Mouse (Mus musculus) cerebellum, postnatal 14 days (tissue): ENCODE measurements at regions not wholly inside any gene's neighbourhood (a gene's known extent, or its start where the extent isn't known, plus 50 kb on each side); places are given as distances from the start of the nearest gene placed in this dataset.

ENCODE experiments used
- DNase-seq, 2 experiments: peaks; one replicate each; pipeline ENCODE4 v3.0.0; 2021; ENCODE audit warnings: mixed read lengths in 2 of 2

DNA sequence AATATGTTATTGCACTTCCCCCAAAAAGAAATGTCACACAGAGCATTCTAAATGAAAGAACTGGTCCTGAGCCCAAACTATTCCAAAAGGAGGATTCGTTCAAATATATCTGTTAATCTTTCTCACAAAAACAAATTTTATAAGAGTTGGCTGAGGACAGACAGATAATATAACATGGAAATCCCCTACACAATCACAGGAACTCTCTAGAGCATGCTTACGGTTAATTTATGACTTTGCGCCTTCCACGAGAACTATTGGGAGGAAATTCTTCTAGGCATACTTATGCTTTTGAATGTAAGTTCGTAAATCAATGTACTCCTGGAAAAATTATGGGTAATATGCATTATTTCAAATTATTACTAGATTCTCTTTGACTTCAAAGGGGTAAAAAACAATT, 144.1 kb upstream of the Gimd1 start:
- DNase-seq: no peak

DNA sequence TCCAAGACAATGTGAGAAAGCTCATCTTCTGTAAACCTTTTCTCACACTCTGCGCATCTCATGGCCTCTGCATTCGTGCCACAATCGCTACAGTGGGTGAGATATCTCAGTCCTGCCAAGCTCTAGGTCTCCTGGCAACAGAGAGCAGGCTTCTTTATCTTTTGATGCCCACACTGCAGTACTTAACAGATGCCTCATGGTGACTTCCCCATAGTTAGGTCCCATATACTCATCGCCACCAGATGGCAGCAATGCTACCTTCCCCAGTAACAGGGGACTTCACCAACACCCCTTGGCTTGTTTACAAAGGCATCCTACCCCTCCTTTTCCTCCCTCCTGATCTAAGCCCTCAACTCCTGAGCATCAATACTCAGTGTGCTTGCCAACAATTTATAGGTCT, 123.5 kb upstream of the Gimd1 start:
- peak; percentile 46 to 66 for DNase-seq

- no peak for DNase-seq
Measured at GRCm38 (mm10) chr3:132510240-132510639, 119.4 kb upstream of the Gimd1 start.

GRCm38 (mm10) chr3:132512526-132513102, 117.0 kb upstream of the Gimd1 start:
- DNase-seq: no peak

DNA sequence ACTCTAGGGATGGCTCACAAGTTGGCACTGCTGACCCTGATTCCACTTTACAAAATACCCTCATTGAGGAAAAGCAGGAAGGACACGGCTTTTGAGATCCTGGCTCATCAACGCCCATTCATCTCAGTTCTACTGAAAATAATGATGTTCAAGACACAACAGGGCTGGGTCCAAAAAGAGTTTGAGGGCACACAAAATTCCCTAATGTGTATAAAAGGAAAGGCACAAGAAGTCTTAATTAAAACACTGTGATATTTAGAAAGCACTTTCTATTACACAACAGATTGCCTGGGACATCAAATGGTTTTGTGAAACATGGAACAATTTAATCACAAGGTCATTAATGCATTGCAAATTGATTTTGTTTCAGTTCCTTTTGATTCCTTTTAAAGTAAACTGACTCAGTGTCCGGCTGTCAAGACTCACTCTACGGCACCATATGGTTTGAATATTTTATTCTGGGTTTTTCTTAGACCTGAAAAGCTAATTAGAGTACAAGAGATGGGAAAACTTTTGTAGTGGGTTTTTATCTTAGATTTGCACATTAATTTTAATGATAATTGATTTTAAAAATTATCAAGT, 96.2 kb upstream of the Gimd1 start:
- DNase-seq: no peak

GRCm38 (mm10) chr3:132539780-132540658, 89.6 kb upstream of the Gimd1 start:
- DNase-seq: no peak

- no peak for DNase-seq
Measured at GRCm38 (mm10) chr3:132551238-132551808, 78.3 kb upstream of the Gimd1 start.

DNA sequence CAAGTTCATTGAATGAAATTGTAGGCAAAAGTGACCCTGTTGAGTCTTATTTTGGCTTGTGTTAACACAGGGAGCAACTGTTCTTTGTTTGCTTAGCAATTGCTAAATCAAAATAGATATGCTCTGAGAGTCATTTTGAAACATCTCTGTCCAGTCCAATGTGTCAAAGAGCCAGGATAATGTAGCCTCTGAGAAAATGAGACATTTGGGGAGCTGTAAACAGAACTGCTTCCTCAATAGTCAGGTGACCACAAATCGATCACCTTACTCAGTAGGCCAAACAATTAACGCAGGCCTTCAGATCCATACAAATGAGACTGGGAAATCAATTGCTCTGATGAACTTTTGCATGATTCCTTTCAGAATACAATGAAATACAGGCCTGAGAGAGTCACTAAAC, 63.9 kb upstream of the Gimd1 start:
- no peak for DNase-seq

DNA sequence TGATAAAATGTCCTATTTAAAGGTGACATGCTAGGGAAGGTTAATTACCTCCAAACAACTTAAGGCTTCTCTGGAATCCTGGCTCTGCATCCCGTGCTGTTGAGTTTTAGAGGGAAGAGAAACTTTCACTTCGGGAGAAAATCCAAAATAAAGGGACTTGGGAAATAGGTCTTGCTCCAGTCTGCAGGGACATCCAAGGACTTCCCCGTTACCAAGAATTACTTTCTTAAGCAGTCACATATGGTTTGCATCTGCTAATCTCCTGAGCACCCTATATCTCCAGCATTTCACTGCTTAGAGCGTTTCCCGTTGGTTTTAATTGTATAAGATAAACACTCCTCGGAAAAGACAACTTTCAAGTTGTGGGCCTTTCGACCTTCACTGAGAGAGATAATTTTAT, 63.3 kb upstream of the Gimd1 start:
- no peak for DNase-seq
